Mouse (Mus musculus) heart, embryonic 12.5 days (tissue): ENCODE measurements at regions not wholly inside any gene's neighbourhood (a gene's known extent, or its start where the extent isn't known, plus 50 kb on each side); places are given as distances from the start of the nearest gene placed in this dataset.

Experiments used
- ATAC-seq: fragments of 200-750 bp; cut with Nextera tagmentation; 2 replicates; pipeline ENCODE4 v1.8.0; 2017; ENCODE audit warnings: moderate TSS enrichment, moderate library complexity; ENCODE audit not compliant: insufficient number of reproducible peaks, low FRiP score
- H3K27ac ChIP-seq: fragments of 300-500 bp; sonication (generic); 2 replicates; pipeline ENCODE4 v1.5.1; 2016; ENCODE audit warnings: mild to moderate bottlenecking, moderate library complexity; ENCODE audit not compliant: poor library complexity, severe bottlenecking
- H3K27me3 ChIP-seq: fragments of 300-500 bp; sonication (generic); replicated peaks from 2 replicates; pipeline ENCODE4 v1.6.1; 2016; ENCODE audit warnings: mild to moderate bottlenecking, moderate library complexity
- H3K36me3 ChIP-seq: fragments of 300-500 bp; sonication (generic); 2 replicates; pipeline ENCODE4 v1.6.1; 2016; ENCODE audit warnings: mild to moderate bottlenecking, moderate library complexity
- H3K4me1 ChIP-seq: fragments of 300-500 bp; sonication (generic); replicated peaks from 2 replicates; pipeline ENCODE4 v1.6.1; 2016; ENCODE audit warnings: mild to moderate bottlenecking
- H3K4me2 ChIP-seq: fragments of 300-500 bp; sonication (generic); 2 replicates; pipeline ENCODE4 v1.6.1; 2016; ENCODE audit warnings: mild to moderate bottlenecking, moderate library complexity
- H3K4me3 ChIP-seq: fragments of 300-500 bp; sonication (generic); 2 replicates; pipeline ENCODE4 v1.5.1; 2016; ENCODE audit warnings: mild to moderate bottlenecking
- H3K9ac ChIP-seq: fragments of 300-500 bp; sonication (generic); 2 replicates; pipeline ENCODE4 v1.6.1; 2016; ENCODE audit warnings: mild to moderate bottlenecking, moderate library complexity
- H3K9me3 ChIP-seq: fragments of 300-500 bp; sonication (generic); replicated peaks from 2 replicates; pipeline ENCODE4 v1.6.1; 2016; ENCODE audit warnings: mild to moderate bottlenecking, moderate library complexity
- WGBS: fragments of 180-500 bp; shearing (Covaris S2); methylation state at CpG from one replicate; pipeline ENCODE4 v1.1.7; 2016; 5-methylcytosine and 5-hydroxymethylcytosine counted together

GRCm38 (mm10) chr2:34014868-34015639, 127.3 kb upstream of the Mvb12b start:
- Histone ChIP-seq H3K4me2 (no peak overlapping the region), H3K27ac (no peak overlapping the region), H3K9ac (no peak overlapping the region), H3K4me3 (no peak overlapping the region), H3K9me3 (no peaks in the 10 kb centered on the region), H3K4me1 (no peaks in the 10 kb centered on the region), H3K36me3 (no peaks in the 10 kb centered on the region), H3K27me3 (peaks cover 6% of the 10 kb centered on the region; the same call in 1 of the 2 replicates)
- no peak for ATAC-seq
- 66% methylated on average over 8 of the region's 8 CpGs for WGBS

GRCm38 (mm10) chr2:34010166-34010565, 122.4 kb upstream of the Mvb12b start:
- H3K27ac ChIP-seq, result no peak overlapping the region
- H3K9ac ChIP-seq, result no peak overlapping the region
- H3K27me3 ChIP-seq, result no peaks in the 10 kb centered on the region
- 54% methylated on average over 1 of the region's 1 CpGs for WGBS
- H3K4me1 ChIP-seq, result no peaks in the 10 kb centered on the region
- H3K4me2 ChIP-seq, result no peak overlapping the region
- H3K9me3 ChIP-seq, result no peaks in the 10 kb centered on the region
- H3K36me3 ChIP-seq, result no peaks in the 10 kb centered on the region
- no peak for ATAC-seq
- no peak overlapping the region for H3K4me3 ChIP-seq

- Histone ChIP-seq H3K4me2 (no peak overlapping the region), H3K27me3 (no peaks in the 10 kb centered on the region), H3K9me3 (peaks cover 2% of the 10 kb centered on the region; the same call in 1 of the 2 replicates), H3K36me3 (no peaks in the 10 kb centered on the region), H3K9ac (no peak overlapping the region), H3K4me3 (no peak overlapping the region), H3K27ac (no peak overlapping the region), H3K4me1 (no peaks in the 10 kb centered on the region)
- no peak for ATAC-seq
- WGBS, result 91% methylated on average over 7 of the region's 7 CpGs
Measured at GRCm38 (mm10) chr2:34007916-34008315, 120.2 kb upstream of the Mvb12b start.

- 83% methylated on average over 7 of the region's 7 CpGs for WGBS
Measured at GRCm38 (mm10) chr2:33997106-33997505, 109.4 kb upstream of the Mvb12b start.

GRCm38 (mm10) chr2:33996331-33996730, 108.6 kb upstream of the Mvb12b start:
- Histone ChIP-seq H3K4me1 (no peaks in the 10 kb centered on the region), H3K9ac (no peak overlapping the region), H3K4me3 (no peak overlapping the region), H3K4me2 (no peak overlapping the region), H3K27ac (no peak overlapping the region), H3K27me3 (no peaks in the 10 kb centered on the region), H3K36me3 (no peaks in the 10 kb centered on the region), H3K9me3 (peaks cover 16% of the 10 kb centered on the region; the same call in 1 of the 2 replicates)
- WGBS, result 84% methylated on average over 2 of the region's 2 CpGs
- ATAC-seq, result no peak

More at GRCm38 (mm10) chr2:33997106-33997505, 109.4 kb upstream of the Mvb12b start:
- Histone ChIP-seq H3K9me3 (peaks cover 13% of the 10 kb centered on the region; the same call in 1 of the 2 replicates), H3K4me2 (no peak overlapping the region), H3K4me3 (no peak overlapping the region), H3K9ac (no peak overlapping the region), H3K4me1 (no peaks in the 10 kb centered on the region), H3K36me3 (no peaks in the 10 kb centered on the region), H3K27me3 (no peaks in the 10 kb centered on the region), H3K27ac (no peak overlapping the region)
- ATAC-seq, result no peak

- Histone ChIP-seq H3K4me3 (no peak overlapping the region), H3K9me3 (peaks cover 14% of the 10 kb centered on the region; the same call in 1 of the 2 replicates), H3K4me2 (no peak overlapping the region), H3K27me3 (no peaks in the 10 kb centered on the region), H3K9ac (no peak overlapping the region), H3K27ac (no peak overlapping the region), H3K36me3 (no peaks in the 10 kb centered on the region), H3K4me1 (no peaks in the 10 kb centered on the region)
- WGBS, result 75% methylated on average over 4 of the region's 4 CpGs
- no peak for ATAC-seq
Measured at GRCm38 (mm10) chr2:33991299-33991698, 103.6 kb upstream of the Mvb12b start.

GRCm38 (mm10) chr2:33990711-33991110, 103.0 kb upstream of the Mvb12b start:
- Histone ChIP-seq H3K4me2 (no peak overlapping the region), H3K27me3 (no peaks in the 10 kb centered on the region), H3K4me3 (no peak overlapping the region), H3K9me3 (peaks cover 14% of the 10 kb centered on the region; the same call in 1 of the 2 replicates), H3K36me3 (no peaks in the 10 kb centered on the region), H3K4me1 (no peaks in the 10 kb centered on the region), H3K27ac (no peak overlapping the region), H3K9ac (no peak overlapping the region)
- 87% methylated on average over 6 of the region's 6 CpGs for WGBS
- ATAC-seq, result no peak

- 61% methylated on average over 12 of the region's 12 CpGs for WGBS
- H3K27ac ChIP-seq, result no peak overlapping the region
- ATAC-seq, result no peak
- H3K4me3 ChIP-seq, result no peak overlapping the region
- peaks cover 14% of the 10 kb centered on the region; the same call in 1 of the 2 replicates for H3K9me3 ChIP-seq
- H3K4me2 ChIP-seq, result no peak overlapping the region
- H3K27me3 ChIP-seq, result no peaks in the 10 kb centered on the region
- no peaks in the 10 kb centered on the region for H3K36me3 ChIP-seq
- H3K9ac ChIP-seq, result no peak overlapping the region
- no peaks in the 10 kb centered on the region for H3K4me1 ChIP-seq
Measured at GRCm38 (mm10) chr2:33989555-33990370, 102.0 kb upstream of the Mvb12b start.

GRCm38 (mm10) chr2:33986420-33986819, 98.7 kb upstream of the Mvb12b start:
- H3K9me3 ChIP-seq, result no peaks in the 10 kb centered on the region
- H3K36me3 ChIP-seq, result no peaks in the 10 kb centered on the region
- WGBS, result 19% methylated on average over 4 of the region's 4 CpGs
- H3K4me3 ChIP-seq, result no peak overlapping the region
- H3K27ac ChIP-seq, result no peak overlapping the region
- no peak overlapping the region for H3K4me2 ChIP-seq
- ATAC-seq, result no peak
- no peak overlapping the region for H3K9ac ChIP-seq
- H3K4me1 ChIP-seq, result no peaks in the 10 kb centered on the region
- peaks cover 8% of the 10 kb centered on the region; the same call in 1 of the 2 replicates for H3K27me3 ChIP-seq

- H3K9ac ChIP-seq, result no peak overlapping the region
- WGBS, result 70% methylated on average over 11 of the region's 11 CpGs
- no peak overlapping the region for H3K4me2 ChIP-seq
- H3K9me3 ChIP-seq, result no peaks in the 10 kb centered on the region
- H3K27ac ChIP-seq, result no peak overlapping the region
- no peak for ATAC-seq
- no peak overlapping the region for H3K4me3 ChIP-seq
- H3K27me3 ChIP-seq, result peaks cover 15% of the 10 kb centered on the region; the same call in 1 of the 2 replicates
- H3K4me1 ChIP-seq, result no peaks in the 10 kb centered on the region
- H3K36me3 ChIP-seq, result no peaks in the 10 kb centered on the region
Measured at GRCm38 (mm10) chr2:33985316-33985715, 97.6 kb upstream of the Mvb12b start.

- Histone ChIP-seq H3K4me1 (no peaks in the 10 kb centered on the region), H3K4me3 (no peak overlapping the region), H3K36me3 (no peaks in the 10 kb centered on the region), H3K9ac (no peak overlapping the region), H3K27ac (no peak overlapping the region), H3K27me3 (peaks cover 15% of the 10 kb centered on the region; the same call in 1 of the 2 replicates), H3K4me2 (no peak overlapping the region), H3K9me3 (0 out of 2 replicates have a peak, but pooled peaks cover 3% of the 10 kb centered on the region)
- ATAC-seq, result no peak
- 41% methylated on average over 11 of the region's 11 CpGs for WGBS
Measured at GRCm38 (mm10) chr2:33983112-33983748, 95.5 kb upstream of the Mvb12b start.
